Mouse (Mus musculus) CH12.LX (cell line): Measurements from ENCODE around the gene P2ry14. TPM values are rescaled to one million over a fixed set of nuclear protein-coding genes. Genes with fewer than 3 reads are reported as not detected.

ENCODE experiments used
- DNase-seq: peaks from one replicate; pipeline ENCODE4 v3.0.0-alpha.2; 2013; ENCODE audit errors: extremely low read depth
- H3K27ac ChIP-seq: 2 replicates; pipeline ENCODE4 v1.5.1; 2012; ENCODE audit warnings: low read depth, mild to moderate bottlenecking, control low read depth, moderate library complexity; ENCODE audit not compliant: insufficient read depth
- H3K27me3 ChIP-seq: replicated peaks from 2 replicates; pipeline ENCODE3; 2012; ENCODE audit warnings: inconsistent platforms
- H3K36me3 ChIP-seq, 2 experiments: replicated peaks in 1 of 2; 2 replicates each; pipeline versions ENCODE3 to v1.6.1; 2012; ENCODE audit warnings: inconsistent platforms in 1 of 2, low read length in 1 of 2, mild to moderate bottlenecking in 1 of 2, mixed read lengths in 1 of 2, moderate library complexity in 1 of 2; ENCODE audit not compliant: control insufficient read depth in 1 of 2, insufficient read depth in 1 of 2
- H3K4me1 ChIP-seq, 2 experiments: 2 replicates each; pipeline ENCODE4 v1.6.1; 2012; ENCODE audit warnings: inconsistent platforms in 1 of 2, moderate library complexity in 1 of 2; ENCODE audit not compliant: insufficient read depth in 2 of 2, control insufficient read depth in 1 of 2
- H3K4me2 ChIP-seq: 2 replicates; pipeline ENCODE4 v1.6.1; 2012; ENCODE audit warnings: low read depth, mild to moderate bottlenecking, control low read depth; ENCODE audit not compliant: poor library complexity, insufficient read depth, severe bottlenecking
- H3K4me3 ChIP-seq, 3 experiments: fragments of 150-350 bp in 1 of 3; sonication (generic) in 1 of 3; replicated peaks in 1 of 3; 2 replicates each; pipeline versions ENCODE3 to v1.5.1; 2011 to 2012; ENCODE audit warnings: low read depth in 2 of 3, low read length in 2 of 3, mild to moderate bottlenecking in 2 of 3, moderate library complexity in 2 of 3, control low read depth in 1 of 3, improper control_type of control experiment in 1 of 3, inconsistent platforms in 1 of 3, mixed read lengths in 1 of 3; ENCODE audit not compliant: poor library complexity in 1 of 3
- H3K79me2 ChIP-seq: replicated peaks from 2 replicates; pipeline ENCODE4 v1.6.1; 2012; ENCODE audit warnings: mild to moderate bottlenecking, moderate library complexity; ENCODE audit not compliant: control insufficient read depth, poor library complexity, insufficient read depth, severe bottlenecking; ENCODE audit errors: extremely low read depth
- H3K9ac ChIP-seq: 2 replicates; pipeline ENCODE4 v1.6.1; 2012; ENCODE audit warnings: low read depth, mild to moderate bottlenecking, control low read depth, moderate library complexity; ENCODE audit not compliant: insufficient read depth
- H3K9me3 ChIP-seq: replicated peaks from 2 replicates; pipeline ENCODE3; 2012; ENCODE audit warnings: low read length, inconsistent platforms, mixed read lengths
- E2F4 ChIP-seq: IDR thresholded peaks from 2 replicates; pipeline ENCODE4 v1.6.1; 2011; ENCODE audit warnings: low read depth, low read length, improper control_type of control experiment; ENCODE audit not compliant: insufficient replicate concordance
- ETS1 ChIP-seq: conservative IDR thresholded peaks from 2 replicates; pipeline ENCODE4 v1.6.1; 2012; ENCODE audit warnings: low read depth, mild to moderate bottlenecking, inconsistent platforms, low read length, improper control_type of control experiment, moderate library complexity
- GABPA ChIP-seq: IDR thresholded peaks from 2 replicates; pipeline ENCODE4 v1.6.1; 2012; ENCODE audit warnings: low read depth, low read length, improper control_type of control experiment, inconsistent platforms; ENCODE audit not compliant: insufficient replicate concordance
- HCFC1 ChIP-seq: IDR thresholded peaks from 2 replicates; pipeline ENCODE4 v1.6.1; 2012; ENCODE audit warnings: low read depth, mild to moderate bottlenecking, inconsistent platforms, low read length, improper control_type of control experiment
- IRF4 ChIP-seq: IDR thresholded peaks from 2 replicates; pipeline ENCODE4 v1.6.1; 2014; ENCODE audit warnings: low read depth, mild to moderate bottlenecking, inconsistent platforms, low read length, improper control_type of control experiment
- JUN ChIP-seq: IDR thresholded peaks from 2 replicates; pipeline ENCODE4 v1.6.1; 2011; ENCODE audit warnings: low read depth, mild to moderate bottlenecking, low read length, improper control_type of control experiment, moderate library complexity; ENCODE audit not compliant: insufficient read depth
- MAFK ChIP-seq: IDR thresholded peaks from 2 replicates; pipeline ENCODE4 v1.6.1; 2011; ENCODE audit warnings: low read length, improper control_type of control experiment; ENCODE audit not compliant: insufficient replicate concordance
- MEF2A ChIP-seq: IDR thresholded peaks from 2 replicates; pipeline ENCODE4 v1.6.1; 2014; ENCODE audit warnings: low read depth, mild to moderate bottlenecking, inconsistent platforms, low read length, improper control_type of control experiment, borderline replicate concordance
- MXI1 ChIP-seq: IDR thresholded peaks from 2 replicates; pipeline ENCODE4 v1.6.1; 2011; ENCODE audit warnings: mild to moderate bottlenecking, low read depth, low read length, improper control_type of control experiment
- PAX5 ChIP-seq: IDR thresholded peaks from 2 replicates; pipeline ENCODE4 v1.6.1; 2012; ENCODE audit warnings: low read length, inconsistent platforms, mixed read lengths
- POLR2A ChIP-seq: IDR thresholded peaks from 2 replicates; pipeline ENCODE4 v1.6.1; 2011; ENCODE audit warnings: low read depth, mild to moderate bottlenecking, improper control_type of control experiment, low read length
- TBP ChIP-seq: conservative IDR thresholded peaks from 2 replicates; pipeline ENCODE4 v1.6.1; 2011; ENCODE audit warnings: low read depth, low read length, improper control_type of control experiment
- USF1 ChIP-seq: IDR thresholded peaks from 2 replicates; pipeline ENCODE4 v1.6.1; 2014; ENCODE audit warnings: low read depth, mild to moderate bottlenecking, inconsistent platforms, low read length, improper control_type of control experiment
- ZC3H11A ChIP-seq: IDR thresholded peaks from 2 replicates; pipeline ENCODE4 v1.6.1; 2012; ENCODE audit warnings: low read depth, mild to moderate bottlenecking, inconsistent platforms, low read length, improper control_type of control experiment
- ZKSCAN1 ChIP-seq: IDR thresholded peaks from 2 replicates; pipeline ENCODE4 v1.6.1; 2012; ENCODE audit warnings: low read depth, inconsistent platforms, low read length, improper control_type of control experiment, borderline replicate concordance
- ZMIZ1 ChIP-seq: IDR thresholded peaks from 2 replicates; pipeline ENCODE4 v1.6.1; 2012; ENCODE audit warnings: low read depth, mild to moderate bottlenecking, inconsistent platforms, low read length, improper control_type of control experiment
- dilution Hi-C: fragments of 300-500 bp; cut with MboI; formaldehyde crosslinking; loops from 2 replicates; pipeline ENCODE4 v1.14.3; 2020; ENCODE audit warnings: low sequenced_read_pairs; ENCODE audit not compliant: extremely low pct_unique_long_range_greater_than_20kb, extremely low pct_ligation_motif_present
- in situ Hi-C: fragments of 300-500 bp; cut with MboI; formaldehyde crosslinking; loops from 3 replicates; pipeline ENCODE4 v1.14.3; 2019; ENCODE audit warnings: low sequenced_read_pairs, low pct_ligation_motif_present, low pct_unique_long_range_greater_than_20kb, mixed read lengths
- polyA plus RNA-seq: library from polyadenylated mRNA; unstranded; fragments of >175 nt; gene quantifications from 2 replicates; pipeline ENCODE4 v1.2.1, GENCODE M21; 2012; ENCODE audit warnings: low read depth; ENCODE audit not compliant: insufficient read length
- total RNA-seq, 2 experiments: library from RNA; depleted of rRNA; stranded (reverse); fragments of 300-350 nt in 1 of 2; fragments of >200 nt in 1 of 2; gene quantifications; 2 replicates each; pipeline ENCODE4 v1.2.3; 2012 to 2014

The P2ry14 gene
- total and polyA plus RNA-seq, 3 experiments, result 0.20 to 0.34 (median 0.24) TPM

DNA sequence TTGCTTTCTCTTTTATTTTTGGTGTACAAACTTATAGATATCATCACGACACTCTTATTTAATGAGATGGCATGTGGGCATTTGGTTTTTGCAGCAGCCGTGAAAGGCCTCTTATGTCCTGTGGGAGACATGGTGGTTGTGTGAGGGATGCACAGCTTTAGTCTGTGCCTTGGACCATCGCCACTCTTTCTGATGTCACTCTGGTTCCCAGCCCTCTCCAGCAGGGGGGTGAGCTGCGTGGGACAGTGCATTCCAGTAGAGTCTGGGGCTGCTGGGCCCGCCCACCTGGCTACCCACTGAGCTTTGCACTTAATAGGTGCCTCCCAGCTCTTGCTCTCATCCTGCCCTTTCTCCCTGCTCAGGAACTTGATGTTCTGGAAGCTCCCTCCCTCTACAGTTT lies 27.7 kb upstream of the P2ry14 start:
- no peaks in the 10 kb centered on the region for H3K36me3 ChIP-seq
- H3K79me2 ChIP-seq, result no peaks in the 10 kb centered on the region
- no peak overlapping the region for H3K27ac ChIP-seq
- H3K9ac ChIP-seq, result no peak overlapping the region
- no peak overlapping the region for H3K4me3 ChIP-seq
- no peak overlapping the region for H3K4me2 ChIP-seq
- no peaks in the 10 kb centered on the region for H3K9me3 ChIP-seq
- TF ChIP-seq MEF2A (no peak), IRF4 (no peak)
- in situ Hi-C loops (loop anchor here (10.0 kb wide), 1 partner anchor 144 kb away; no protein-coding TSS in a partner anchor), dilution Hi-C loops (no loop called here)
- no peaks in the 10 kb centered on the region for H3K27me3 ChIP-seq
- H3K4me1 ChIP-seq, result peaks cover 0 to 6% of the 10 kb centered on the region in 2 experiments; a peak in 1 of 4 replicates
- no peak for DNase-seq

DNA sequence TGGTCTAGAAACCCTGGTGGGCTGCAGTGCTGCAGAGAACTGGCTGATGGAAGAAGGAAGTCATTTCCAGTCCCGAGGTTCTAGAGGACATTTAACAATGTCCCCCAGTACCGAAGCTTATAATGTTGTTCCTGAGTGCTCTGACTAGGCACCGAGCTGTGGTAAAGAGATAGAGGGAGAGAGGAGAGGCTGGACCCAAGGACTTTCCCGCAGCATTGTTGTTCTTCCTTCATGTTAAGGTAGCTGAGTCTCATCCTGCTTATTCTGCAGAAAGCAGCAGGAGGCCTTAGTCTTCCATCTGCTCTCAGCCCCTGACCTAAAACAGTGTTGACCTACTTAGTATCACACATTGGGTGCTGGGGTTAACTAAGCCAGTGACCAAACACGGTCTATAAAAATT lies 23.5 kb upstream of the P2ry14 start:
- no peak for TF ChIP-seq MAFK
- no peak for TF ChIP-seq E2F4
- TF ChIP-seq POLR2A, result no peak
- no peak for TF ChIP-seq MXI1
- TF ChIP-seq JUN, result no peak
- no peak for TF ChIP-seq TBP
- no peak for TF ChIP-seq HCFC1
- TF ChIP-seq ETS1, result no peak
- TF ChIP-seq ZKSCAN1, result no peak
- TF ChIP-seq ZC3H11A, result no peak
- TF ChIP-seq GABPA, result no peak
- no peak for TF ChIP-seq PAX5
- no peak for TF ChIP-seq USF1
- TF ChIP-seq ZMIZ1, result no peak
- H3K27ac ChIP-seq, result no peak overlapping the region
- no peaks in the 10 kb centered on the region for H3K36me3 ChIP-seq
- peaks cover 0 to 17% of the 10 kb centered on the region in 2 experiments; a peak in 2 of 4 replicates for H3K4me1 ChIP-seq
- in situ Hi-C loops, result no loop called here
- H3K4me2 ChIP-seq, result no peak overlapping the region
- H3K9ac ChIP-seq, result no peak overlapping the region
- H3K4me3 ChIP-seq, result no peak overlapping the region
- no peaks in the 10 kb centered on the region for H3K27me3 ChIP-seq
- DNase-seq, result no peak
- no peaks in the 10 kb centered on the region for H3K9me3 ChIP-seq
- no peaks in the 10 kb centered on the region for H3K79me2 ChIP-seq
- dilution Hi-C loops, result no loop called here
